Mouse (Mus musculus) heart, embryonic 16.5 days (tissue): Measurements from ENCODE around the gene Azin2. TPM values are rescaled to one million over a fixed set of nuclear protein-coding genes. Genes with fewer than 3 reads are reported as not detected.

Experiments
- ATAC-seq: fragments of 200-750 bp; cut with Nextera tagmentation; replicated peaks from 2 replicates; pipeline ENCODE4 v1.8.0; 2017; ENCODE audit warnings: moderate number of reproducible peaks; ENCODE audit not compliant: insufficient read depth, low FRiP score; ENCODE audit errors: extremely low read depth
- H3K27ac ChIP-seq: fragments of 300-500 bp; sonication (generic); 2 replicates; pipeline ENCODE4 v1.5.1; 2014; ENCODE audit warnings: mild to moderate bottlenecking, low read length, control low read depth, moderate library complexity
- H3K27me3 ChIP-seq: fragments of 300-500 bp; sonication (generic); 2 replicates; pipeline ENCODE4 v1.6.1; 2014; ENCODE audit warnings: low read length, mixed read lengths; ENCODE audit not compliant: control insufficient read depth, insufficient read depth
- H3K36me3 ChIP-seq: fragments of 300-500 bp; sonication (generic); 2 replicates; pipeline ENCODE4 v1.6.1; 2014; ENCODE audit not compliant: control insufficient read depth, insufficient read depth
- H3K4me1 ChIP-seq: fragments of 300-500 bp; sonication (generic); 2 replicates; pipeline ENCODE4 v1.6.1; 2014; ENCODE audit warnings: low read length, mixed read lengths; ENCODE audit not compliant: control insufficient read depth, insufficient read depth
- H3K4me2 ChIP-seq: fragments of 300-500 bp; sonication (generic); 2 replicates; pipeline ENCODE4 v1.6.1; 2014; ENCODE audit warnings: low read depth, mild to moderate bottlenecking, control low read depth, low read length
- H3K4me3 ChIP-seq: fragments of 300-500 bp; sonication (generic); 2 replicates; pipeline ENCODE4 v1.5.1; 2014; ENCODE audit warnings: mild to moderate bottlenecking, control low read depth, low read length
- H3K9ac ChIP-seq: fragments of 300-500 bp; sonication (generic); 2 replicates; pipeline ENCODE4 v1.6.1; 2014; ENCODE audit warnings: low read length, control low read depth
- H3K9me3 ChIP-seq: fragments of 300-500 bp; sonication (generic); replicated peaks from 2 replicates; pipeline ENCODE4 v1.6.1; 2016; ENCODE audit warnings: low read length; ENCODE audit not compliant: control insufficient read depth
- WGBS: fragments of 180-500 bp; shearing (Covaris S2); extraction: QIAGEN DNeasy Blood & Tissue Kit; methylation state at CpG from one replicate; pipeline ENCODE4 v1.1.7; 2014; 5-methylcytosine and 5-hydroxymethylcytosine counted together
- polyA plus RNA-seq: library from polyadenylated mRNA; unstranded; fragments of >200 nt; fragmentation: Nextera tagmentation; extraction: Ambion mirVana; gene quantifications from 2 replicates; pipeline ENCODE4 v1.2.1, GENCODE M21; 2015

The Azin2 gene
- polyA plus RNA-seq, 1 experiment from 2014 or later, result 7.6 TPM

GRCm38 (mm10) chr4:128902390-128902789 is 59.9 kb downstream of the Azin2 start:
- Histone ChIP-seq H3K27ac (no peak overlapping the region), H3K4me2 (no peak overlapping the region), H3K36me3 (peaks cover 3% of the 10 kb centered on the region; the same call in 1 of the 2 replicates), H3K27me3 (no peaks in the 10 kb centered on the region), H3K9ac (no peak overlapping the region), H3K4me1 (peaks cover 26% of the 10 kb centered on the region), H3K4me3 (no peak overlapping the region), H3K9me3 (no peaks in the 10 kb centered on the region)
- no peak for ATAC-seq
- 85% methylated on average over 8 of the region's 8 CpGs for WGBS

- Histone ChIP-seq H3K27ac (no peak overlapping the region), H3K27me3 (no peaks in the 10 kb centered on the region), H3K4me3 (no peak overlapping the region), H3K9ac (no peak overlapping the region), H3K9me3 (no peaks in the 10 kb centered on the region), H3K4me2 (no peak overlapping the region), H3K4me1 (peaks cover 26% of the 10 kb centered on the region), H3K36me3 (peaks cover 3% of the 10 kb centered on the region; the same call in 1 of the 2 replicates)
- ATAC-seq, result no peak
- 89% methylated on average over 14 of the region's 14 CpGs for WGBS
Measured at GRCm38 (mm10) chr4:128900484-128900883, 61.8 kb downstream of the Azin2 start.

- Histone ChIP-seq H3K4me3 (no peak overlapping the region), H3K4me1 (peaks cover 23% of the 10 kb centered on the region), H3K27me3 (no peaks in the 10 kb centered on the region), H3K4me2 (no peak overlapping the region), H3K9me3 (no peaks in the 10 kb centered on the region), H3K27ac (peak overlapping the region; percentile 62), H3K9ac (peak overlapping the region; percentile 63), H3K36me3 (peaks cover 3% of the 10 kb centered on the region; the same call in 1 of the 2 replicates)
- WGBS, result 4% methylated on average over 6 of the region's 6 CpGs
- ATAC-seq, result peak; percentile 74
Measured at GRCm38 (mm10) chr4:128899332-128899731, 62.9 kb downstream of the Azin2 start.

GRCm38 (mm10) chr4:128897911-128898421 is 64.3 kb downstream of the Azin2 start:
- H3K36me3 ChIP-seq, result peaks cover 3% of the 10 kb centered on the region; the same call in 1 of the 2 replicates
- H3K4me2 ChIP-seq, result no peak overlapping the region
- H3K27ac ChIP-seq, result peak overlapping the region; percentile 30
- peak; percentile 38; the same call in 1 of the 2 replicates for ATAC-seq
- no peak overlapping the region for H3K4me3 ChIP-seq
- H3K27me3 ChIP-seq, result no peaks in the 10 kb centered on the region
- peaks cover 23% of the 10 kb centered on the region for H3K4me1 ChIP-seq
- no peak overlapping the region for H3K9ac ChIP-seq
- H3K9me3 ChIP-seq, result no peaks in the 10 kb centered on the region
- 15% methylated on average over 6 of the region's 7 CpGs for WGBS

GRCm38 (mm10) chr4:128896667-128897066 is 65.6 kb downstream of the Azin2 start:
- Histone ChIP-seq H3K4me3 (no peak overlapping the region), H3K4me2 (no peak overlapping the region), H3K4me1 (peaks cover 23% of the 10 kb centered on the region), H3K9ac (no peak overlapping the region), H3K36me3 (no peaks in the 10 kb centered on the region), H3K27ac (no peak overlapping the region), H3K27me3 (no peaks in the 10 kb centered on the region), H3K9me3 (no peaks in the 10 kb centered on the region)
- WGBS, result 93% methylated on average over 10 of the region's 10 CpGs
- no peak for ATAC-seq

GRCm38 (mm10) chr4:128895841-128896240 is 66.4 kb downstream of the Azin2 start:
- ATAC-seq, result no peak
- Histone ChIP-seq H3K27ac (no peak overlapping the region), H3K4me3 (no peak overlapping the region), H3K36me3 (no peaks in the 10 kb centered on the region), H3K4me1 (peaks cover 23% of the 10 kb centered on the region), H3K9ac (no peak overlapping the region), H3K4me2 (no peak overlapping the region), H3K9me3 (no peaks in the 10 kb centered on the region), H3K27me3 (no peaks in the 10 kb centered on the region)
- 95% methylated on average over 4 of the region's 4 CpGs for WGBS

GRCm38 (mm10) chr4:128894112-128894511 is 68.1 kb downstream of the Azin2 start:
- WGBS, result 73% methylated on average over 12 of the region's 12 CpGs
- Histone ChIP-seq H3K4me2 (no peak overlapping the region), H3K27me3 (no peaks in the 10 kb centered on the region), H3K36me3 (no peaks in the 10 kb centered on the region), H3K9ac (no peak overlapping the region), H3K4me3 (no peak overlapping the region), H3K27ac (no peak overlapping the region), H3K4me1 (peaks cover 20% of the 10 kb centered on the region), H3K9me3 (no peaks in the 10 kb centered on the region)
- ATAC-seq, result no peak

- Histone ChIP-seq H3K9me3 (no peaks in the 10 kb centered on the region), H3K4me1 (peaks cover 5% of the 10 kb centered on the region; the same call in 1 of the 2 replicates), H3K27me3 (no peaks in the 10 kb centered on the region), H3K36me3 (no peaks in the 10 kb centered on the region), H3K4me3 (no peak overlapping the region), H3K9ac (no peak overlapping the region), H3K4me2 (no peak overlapping the region), H3K27ac (no peak overlapping the region)
- 83% methylated on average over 6 of the region's 6 CpGs for WGBS
- no peak for ATAC-seq
Measured at GRCm38 (mm10) chr4:128892188-128892587, 70.1 kb downstream of the Azin2 start.

GRCm38 (mm10) chr4:128891746-128892145 is 70.5 kb downstream of the Azin2 start:
- peaks cover 5% of the 10 kb centered on the region; the same call in 1 of the 2 replicates for H3K4me1 ChIP-seq
- no peaks in the 10 kb centered on the region for H3K36me3 ChIP-seq
- H3K27me3 ChIP-seq, result no peaks in the 10 kb centered on the region
- H3K4me2 ChIP-seq, result no peak overlapping the region
- no peak overlapping the region for H3K4me3 ChIP-seq
- WGBS, result 65% methylated on average over 6 of the region's 6 CpGs
- no peaks in the 10 kb centered on the region for H3K9me3 ChIP-seq
- H3K9ac ChIP-seq, result no peak overlapping the region
- ATAC-seq, result no peak
- no peak overlapping the region for H3K27ac ChIP-seq
